Mouse (Mus musculus): ENCODE measurements at regions not wholly inside any gene's neighbourhood (a gene's known extent, or its start where the extent isn't known, plus 50 kb on each side); places are given as distances from the start of the nearest gene placed in this dataset.

- Histone ChIP-seq H3ac (ENCODE audit: control insufficient read depth, insufficient read length) (no peak overlapping the region), H3K36me3 (ENCODE audit: control insufficient read depth, insufficient read depth) (no peaks in the 10 kb centered on the region), H3K4me3 (no peak overlapping the region), H3K79me2 (ENCODE audit: control insufficient read depth, insufficient read depth) (no peaks in the 10 kb centered on the region), H3K4me2 (ENCODE audit: low read depth) (no peak overlapping the region), H3K27me3 (ENCODE audit: control insufficient read depth, insufficient read depth, insufficient read length) (no peaks in the 10 kb centered on the region)
- TF ChIP-seq MYOD1 (IDR thresholded peaks at IDR 0.05; ENCODE audit: control insufficient read depth in 1 of 3, insufficient read length in 2 of 3, low read depth in 2 of 3) (peak in 2 of 3 experiments; percentile 13 to 82), TCF3 (IDR thresholded peaks at IDR 0.05; ENCODE audit: insufficient read length, low read depth) (peak; percentile 39), MYOG (IDR thresholded peaks at IDR 0.05; ENCODE audit: control insufficient read depth in 1 of 3, insufficient read depth in 1 of 3, insufficient read length in 2 of 3, low read depth in 2 of 3) (peak; percentile 8 to 84 (median 45)), E2F4 (IDR thresholded peaks at IDR 0.05; ENCODE audit: insufficient read depth) (no peak)
These were observed 129.7 kb downstream of the Nuak1 start for GRCm38 (mm10) chr10:84310653-84311052.

GRCm38 (mm10) chr10:84312656-84313055 lies 127.7 kb downstream of the Nuak1 start:
- no peak overlapping the region for H3K4me3 ChIP-seq
- H3ac ChIP-seq (ENCODE audit: control insufficient read depth, insufficient read length) = no peak overlapping the region
- H3K79me2 ChIP-seq (ENCODE audit: control insufficient read depth, insufficient read depth) = no peaks in the 10 kb centered on the region
- no peaks in the 10 kb centered on the region for H3K36me3 ChIP-seq (ENCODE audit: control insufficient read depth, insufficient read depth)
- H3K27me3 ChIP-seq (ENCODE audit: control insufficient read depth, insufficient read depth, insufficient read length) = no peaks in the 10 kb centered on the region
- no peak overlapping the region for H3K4me2 ChIP-seq (ENCODE audit: low read depth)
- TF ChIP-seq SRF (IDR thresholded peaks at IDR 0.05; ENCODE audit: control insufficient read depth, insufficient read length, low read depth) = no peak
- TF ChIP-seq USF1 (IDR thresholded peaks at IDR 0.05; ENCODE audit: low read depth) = no peak
- no peak for TF ChIP-seq MAX (IDR thresholded peaks at IDR 0.05; ENCODE audit: low read depth)
- no peak for TF ChIP-seq TCF3 (IDR thresholded peaks at IDR 0.05; ENCODE audit: insufficient read length, low read depth)
- no peak for TF ChIP-seq MYOD1 (IDR thresholded peaks at IDR 0.05; ENCODE audit: control insufficient read depth in 1 of 3, insufficient read length in 2 of 3, low read depth in 2 of 3)
- TF ChIP-seq MYOG (IDR thresholded peaks at IDR 0.05; ENCODE audit: control insufficient read depth in 1 of 3, insufficient read depth in 1 of 3, insufficient read length in 2 of 3, low read depth in 2 of 3) = no peak

GRCm38 (mm10) chr10:84316857-84317256 lies 123.5 kb downstream of the Nuak1 start:
- Histone ChIP-seq H3K4me2 (ENCODE audit: low read depth) (no peak overlapping the region), H3K36me3 (ENCODE audit: control insufficient read depth, insufficient read depth) (no peaks in the 10 kb centered on the region), H3K79me2 (ENCODE audit: control insufficient read depth, insufficient read depth) (no peaks in the 10 kb centered on the region), H3ac (ENCODE audit: control insufficient read depth, insufficient read length) (no peak overlapping the region), H3K4me3 (no peak overlapping the region), H3K27me3 (ENCODE audit: control insufficient read depth, insufficient read depth, insufficient read length) (no peaks in the 10 kb centered on the region)
- TF ChIP-seq USF1 (IDR thresholded peaks at IDR 0.05; ENCODE audit: low read depth) = no peak
- TF ChIP-seq SRF (IDR thresholded peaks at IDR 0.05; ENCODE audit: control insufficient read depth, insufficient read length, low read depth) = peak; percentile 10

GRCm38 (mm10) chr10:84317960-84318359 lies 122.4 kb downstream of the Nuak1 start:
- no peak overlapping the region for H3K4me2 ChIP-seq (ENCODE audit: low read depth)
- TF ChIP-seq SRF (IDR thresholded peaks at IDR 0.05; ENCODE audit: control insufficient read depth, insufficient read length, low read depth) (no peak), POLR2A (IDR thresholded peaks at IDR 0.05; ENCODE audit: insufficient read length, low read depth) (no peak), MAX (IDR thresholded peaks at IDR 0.05; ENCODE audit: low read depth) (no peak), MYOG (IDR thresholded peaks at IDR 0.05; ENCODE audit: control insufficient read depth in 1 of 3, insufficient read depth in 1 of 3, insufficient read length in 2 of 3, low read depth in 2 of 3) (no peak), CEBPB (IDR thresholded peaks at IDR 0.05; ENCODE audit: insufficient read depth, poor library complexity, severe bottlenecking) (no peak)
- H3K4me3 ChIP-seq = no peak overlapping the region
- no peaks in the 10 kb centered on the region for H3K79me2 ChIP-seq (ENCODE audit: control insufficient read depth, insufficient read depth)
- H3K36me3 ChIP-seq (ENCODE audit: control insufficient read depth, insufficient read depth) = no peaks in the 10 kb centered on the region
- H3ac ChIP-seq (ENCODE audit: control insufficient read depth, insufficient read length) = no peak overlapping the region
- H3K27me3 ChIP-seq (ENCODE audit: control insufficient read depth, insufficient read depth, insufficient read length) = no peaks in the 10 kb centered on the region
